Mouse (Mus musculus): Measurements from ENCODE around the gene Qsox1.

Gene Qsox1

DNA sequence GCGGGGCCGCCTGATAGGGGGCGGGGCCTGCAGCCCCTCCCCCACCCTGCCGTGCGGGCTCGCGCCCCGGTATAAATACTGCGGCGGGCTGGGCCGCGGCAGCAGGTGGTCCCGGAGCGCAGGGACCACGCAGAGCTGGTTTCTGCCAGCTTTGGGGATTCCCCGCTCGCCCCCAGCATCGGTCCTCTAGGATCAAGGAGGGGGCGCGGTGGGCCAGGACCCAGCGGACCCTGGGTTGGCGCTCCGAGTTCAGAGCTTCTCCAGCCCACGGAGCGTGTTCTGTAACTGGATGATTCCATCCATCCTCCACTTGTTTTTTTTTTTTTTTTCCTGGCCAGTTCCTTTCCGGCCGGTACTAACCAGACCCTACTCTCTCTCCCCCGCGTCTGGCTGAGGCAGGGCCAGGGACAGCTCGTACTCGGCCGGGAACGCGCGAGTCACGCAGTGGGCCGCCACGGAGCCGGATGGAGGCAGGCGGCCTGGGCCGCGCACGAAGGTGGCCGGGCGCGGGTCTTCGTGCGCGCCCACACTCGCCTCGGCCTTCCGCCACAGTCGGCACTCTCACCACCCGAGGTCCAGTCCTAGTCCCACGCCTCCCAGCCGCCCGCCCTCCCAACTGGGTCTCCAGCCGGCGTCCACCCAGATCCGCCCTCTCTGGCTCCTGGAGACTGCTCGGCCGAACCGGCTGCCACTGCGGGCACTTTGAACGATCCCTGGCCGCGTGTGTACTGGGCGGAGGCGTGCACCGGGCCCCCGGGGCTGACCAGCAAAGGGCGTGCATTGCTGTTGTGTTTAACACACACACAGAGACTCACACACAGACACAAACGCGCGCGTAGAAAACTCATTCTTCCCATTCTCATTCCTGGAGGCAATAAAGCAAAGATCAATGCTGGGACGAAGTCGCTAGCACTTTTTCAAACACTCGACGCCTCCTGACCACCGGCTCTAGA lies 70.0 kb downstream of the Qsox1 start:
- no peak for DNase-seq

DNA sequence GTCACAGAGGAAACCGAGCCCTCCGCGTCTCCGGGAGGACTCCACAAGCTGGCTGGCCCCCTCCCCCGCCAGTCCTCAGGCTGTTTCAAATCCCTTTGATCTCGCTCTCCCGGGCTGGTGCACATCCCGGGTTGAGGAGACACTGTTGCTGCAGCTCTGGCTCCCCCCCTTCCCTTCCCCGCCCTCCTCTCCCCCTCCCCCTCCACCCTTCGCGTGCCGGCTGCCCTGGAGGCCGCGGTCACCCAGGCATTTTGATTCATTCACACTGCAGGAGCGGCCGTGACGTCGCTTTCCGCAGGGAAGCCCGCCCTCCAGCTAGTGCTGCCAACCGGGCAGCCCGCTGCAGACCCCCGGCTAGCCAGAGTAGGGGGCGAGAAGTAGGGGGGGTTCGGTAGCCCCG lies 70.7 kb downstream of the Qsox1 start:
- no peak for DNase-seq

DNA sequence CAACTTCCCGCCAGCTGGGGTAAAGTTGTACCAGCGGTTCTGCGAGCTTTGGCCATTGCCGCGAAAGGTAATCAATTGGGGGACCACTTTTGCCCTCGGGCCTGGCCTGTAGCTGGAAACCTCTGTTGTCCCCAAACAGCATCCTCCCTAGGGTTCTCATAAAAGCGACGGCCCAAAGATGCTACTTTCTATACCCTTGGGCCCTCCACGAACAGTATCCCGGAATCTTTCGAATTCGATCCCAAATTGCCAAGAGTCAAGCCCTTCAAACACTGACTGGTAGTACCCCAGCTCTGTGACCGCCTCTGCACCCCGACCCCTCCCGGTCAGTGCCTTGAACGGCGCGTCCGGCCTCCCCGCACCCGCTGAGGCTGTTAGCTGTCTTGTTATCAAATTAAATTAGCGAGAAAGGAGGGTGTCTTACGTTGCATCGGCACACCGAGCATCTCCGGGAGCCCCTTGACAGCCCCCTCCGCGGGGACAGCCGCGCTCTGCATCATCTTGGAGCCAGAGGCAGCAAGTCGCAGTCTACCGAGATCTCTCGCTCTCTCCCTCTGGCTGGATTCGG lies 71.2 kb downstream of the Qsox1 start:
- no peak for DNase-seq

DNA sequence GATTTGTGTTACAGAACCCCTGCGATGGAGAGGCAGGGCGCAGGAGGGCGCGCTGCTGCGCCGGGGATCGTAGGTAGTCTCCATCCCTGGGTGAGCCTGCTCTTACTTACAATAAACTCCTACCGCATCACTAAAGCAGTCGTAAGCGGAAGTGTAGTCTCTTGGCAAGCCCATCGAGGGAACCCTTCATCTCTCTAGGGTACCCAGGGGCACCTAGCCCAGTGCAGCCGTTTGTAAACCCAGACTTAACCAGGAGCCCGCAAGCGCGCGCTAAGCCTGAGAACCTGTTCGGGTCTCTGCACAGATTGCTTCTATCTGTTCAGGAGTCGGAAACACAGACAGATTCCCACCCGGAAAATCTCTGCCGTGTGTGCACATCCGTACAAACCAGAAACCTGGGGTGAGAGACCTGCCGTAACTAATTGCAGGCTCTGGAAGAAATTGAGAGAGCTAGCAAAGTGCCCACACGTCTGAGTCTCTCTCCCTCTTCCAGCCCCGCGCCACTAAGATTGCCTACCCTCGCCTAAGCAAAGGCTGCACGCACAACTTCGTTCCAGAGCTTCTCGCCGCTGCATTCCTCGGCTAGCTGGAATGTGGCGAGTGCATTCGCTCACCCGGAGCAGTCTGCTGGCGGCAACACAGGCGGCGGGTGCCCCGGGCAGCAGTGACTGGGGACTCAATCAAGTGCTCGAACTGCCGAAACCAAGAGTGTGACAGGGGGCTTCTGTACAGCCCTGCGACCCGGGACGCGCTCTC lies 71.9 kb downstream of the Qsox1 start:
- DNase-seq = no peak

DNA sequence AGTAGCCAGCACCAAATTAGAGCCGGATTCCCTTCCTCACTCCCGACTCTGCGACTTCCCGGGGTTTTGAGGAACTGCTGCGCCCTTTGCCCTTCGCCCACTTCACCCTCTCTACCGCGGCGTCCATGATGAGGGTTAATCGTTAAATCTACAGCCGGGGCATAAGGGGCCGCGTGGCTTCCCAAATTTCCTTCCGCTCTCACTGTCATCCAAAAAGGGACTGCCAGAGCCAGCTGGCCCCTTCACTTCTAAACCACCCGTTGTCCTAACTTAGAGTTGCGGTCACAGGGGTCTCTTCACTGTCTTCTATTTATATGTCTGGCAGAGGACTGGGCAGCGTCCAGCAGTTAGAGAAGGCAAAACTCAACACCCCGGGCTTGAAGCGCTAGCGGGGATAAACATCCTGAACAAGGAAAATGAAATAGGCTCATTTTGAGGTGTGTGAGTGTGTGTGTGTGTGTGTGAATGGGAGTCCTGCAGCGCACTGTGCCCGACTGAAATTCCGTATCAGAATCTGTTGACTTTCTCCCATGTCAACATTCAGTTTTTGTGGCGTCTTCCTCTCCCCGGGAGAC lies 74.8 kb downstream of the Qsox1 start:
- DNase-seq = no peak

DNA sequence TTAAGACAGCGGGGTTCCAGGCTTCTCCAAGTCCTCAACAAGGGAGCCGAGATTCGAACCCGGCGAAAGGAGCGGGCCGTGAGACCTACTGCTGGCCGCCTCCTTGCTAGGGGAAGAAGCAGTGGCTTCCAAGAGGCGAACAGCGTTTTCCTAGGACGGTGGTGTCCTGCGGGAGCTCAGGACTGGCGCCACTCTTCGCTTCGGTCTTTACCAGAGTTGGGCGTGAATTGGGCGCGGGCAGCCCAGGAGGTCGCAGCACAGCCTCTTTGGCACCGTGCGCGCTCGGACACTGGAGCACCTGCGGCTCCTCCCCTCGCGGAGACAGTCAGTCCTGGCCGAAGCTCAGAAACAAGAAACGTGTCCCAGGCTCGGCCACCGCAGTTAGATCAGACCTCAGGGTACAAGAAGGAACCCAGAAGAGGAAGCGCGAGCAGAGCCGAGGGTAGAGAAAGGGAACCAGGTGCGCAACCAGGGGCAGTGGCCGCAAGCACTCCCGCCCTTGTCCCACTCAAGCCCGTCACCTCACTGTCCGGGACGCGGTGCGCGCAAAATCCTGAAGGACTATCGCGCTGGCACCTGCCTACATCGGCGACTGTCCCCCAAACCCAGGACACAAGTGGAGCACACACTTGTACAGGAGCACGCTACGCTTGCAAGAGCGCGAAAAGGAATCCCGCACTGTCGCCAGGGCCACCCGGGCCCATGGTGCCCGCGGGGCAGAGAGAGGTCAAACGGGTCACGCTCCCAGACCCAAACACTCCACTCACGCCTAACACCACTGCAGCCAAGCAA lies 75.5 kb downstream of the Qsox1 start:
- DNase-seq = no peak

DNA sequence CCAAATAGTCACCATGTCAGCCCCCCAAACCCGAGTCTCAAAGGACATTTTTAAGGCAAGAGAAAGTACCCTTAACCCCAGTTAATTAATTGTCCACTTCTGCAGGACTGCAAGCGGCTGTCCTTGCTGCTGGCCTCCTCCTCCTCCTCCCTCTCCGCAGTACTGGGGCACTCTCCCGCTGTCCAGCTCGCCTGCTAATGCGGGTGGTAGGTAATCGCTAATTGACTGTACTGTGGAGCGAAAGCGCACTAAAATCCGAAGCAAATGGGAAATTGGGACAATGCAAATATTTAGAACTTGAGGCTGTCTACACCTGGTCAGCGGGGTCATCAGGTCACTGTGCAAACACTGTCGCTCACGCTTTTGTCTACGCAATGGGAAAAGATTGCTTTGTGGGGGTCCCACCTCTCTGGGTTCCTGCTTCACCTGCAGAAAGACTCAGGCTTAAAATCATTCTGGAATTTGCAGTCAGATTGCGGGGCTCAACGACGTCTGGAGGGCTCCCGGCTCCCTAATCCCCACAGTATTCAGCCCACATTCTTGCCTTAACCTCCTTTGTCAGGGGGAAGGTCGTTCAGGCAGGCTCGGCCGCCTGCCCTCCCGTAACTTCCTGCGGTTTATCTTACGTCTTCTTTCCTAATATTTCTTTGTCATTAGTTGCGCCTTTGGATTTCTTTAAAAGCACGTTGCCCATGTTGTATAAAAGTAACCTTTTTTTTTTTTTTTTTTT lies 76.4 kb downstream of the Qsox1 start:
- no peak for DNase-seq

DNA sequence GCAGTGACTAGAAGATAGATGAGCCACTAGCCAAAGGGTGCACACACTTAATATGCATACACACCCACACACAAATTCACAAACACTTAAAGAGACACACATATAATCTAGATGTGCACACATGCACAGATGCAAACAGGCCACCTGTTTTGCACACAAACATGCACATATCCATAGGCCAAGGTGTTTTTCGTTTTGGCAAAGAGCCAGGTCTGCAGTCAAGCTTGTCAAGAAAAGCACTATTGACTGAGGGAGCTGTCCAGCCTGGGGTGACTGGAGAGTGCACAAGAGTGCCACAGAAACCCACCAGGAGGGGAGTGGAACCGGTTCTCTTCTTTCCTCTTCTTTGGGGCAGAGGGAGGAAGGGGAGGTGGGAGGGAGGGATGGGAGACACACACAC lies 81.5 kb downstream of the Qsox1 start:
- no peak for DNase-seq

DNA sequence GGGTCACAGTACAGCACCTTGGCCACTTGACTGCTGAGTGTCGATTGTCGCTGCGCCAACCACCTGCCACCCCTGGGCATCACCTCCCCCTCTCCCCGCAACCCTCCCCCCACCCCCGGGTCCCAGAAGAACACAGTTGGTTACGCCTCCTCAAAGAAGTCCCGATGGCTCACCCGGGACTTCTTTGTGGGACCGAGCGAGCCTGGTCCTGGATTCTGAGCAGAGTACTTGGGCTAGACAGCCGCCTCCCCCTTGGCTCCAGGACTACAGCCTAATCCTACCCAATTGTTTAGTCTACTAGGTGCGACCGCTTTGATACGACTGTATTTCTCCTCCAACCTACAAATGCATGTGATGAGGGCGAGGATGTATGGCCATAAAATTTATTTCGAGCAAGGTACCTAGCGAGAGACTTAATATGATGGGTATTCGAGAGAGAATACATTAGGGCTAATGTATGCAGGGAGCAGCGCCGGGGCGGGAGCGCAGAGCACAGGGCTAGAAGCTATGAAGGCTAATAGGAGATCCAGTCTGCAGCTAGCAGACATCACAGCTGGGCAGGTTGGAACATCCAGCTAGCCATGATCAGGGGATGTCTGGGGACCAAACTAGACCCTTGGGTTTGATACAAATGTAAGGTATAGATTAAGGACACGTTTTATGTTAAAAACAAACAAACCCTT lies 83.4 kb downstream of the Qsox1 start:
- DNase-seq = no peak

DNA sequence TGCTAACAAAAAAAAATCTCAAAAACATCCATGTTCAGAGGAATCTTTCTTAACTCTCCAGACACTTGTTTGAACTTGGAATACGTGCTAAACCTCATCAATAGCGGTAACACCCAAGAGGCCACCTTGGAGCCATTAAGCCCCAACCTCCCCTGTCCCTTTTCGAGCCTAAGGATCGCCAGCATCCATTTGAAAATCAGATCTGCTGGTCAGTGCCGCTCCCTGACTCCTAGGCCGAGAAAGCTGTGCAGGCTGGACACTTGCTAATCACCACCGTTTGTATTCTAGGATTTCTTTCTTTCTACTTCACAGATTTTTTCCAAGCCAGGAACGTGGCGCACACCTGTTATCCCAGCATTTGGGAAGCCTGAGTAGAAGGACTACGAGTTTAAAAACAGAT lies 84.9 kb downstream of the Qsox1 start:
- no peak for DNase-seq

Measured in right cerebral cortex, postnatal 14 days (tissue).